Mouse (Mus musculus): ENCODE data around the gene Clk1.
A peak's percentile ranks its signal among the peaks of the same experiment; 100 is the strongest.
"Not testable (repeated sequence)": the region's sequence is repeated elsewhere in the genome, so short reads cannot be mapped to it uniquely, and the experiment has no call there.

The Clk1 gene

DNA sequence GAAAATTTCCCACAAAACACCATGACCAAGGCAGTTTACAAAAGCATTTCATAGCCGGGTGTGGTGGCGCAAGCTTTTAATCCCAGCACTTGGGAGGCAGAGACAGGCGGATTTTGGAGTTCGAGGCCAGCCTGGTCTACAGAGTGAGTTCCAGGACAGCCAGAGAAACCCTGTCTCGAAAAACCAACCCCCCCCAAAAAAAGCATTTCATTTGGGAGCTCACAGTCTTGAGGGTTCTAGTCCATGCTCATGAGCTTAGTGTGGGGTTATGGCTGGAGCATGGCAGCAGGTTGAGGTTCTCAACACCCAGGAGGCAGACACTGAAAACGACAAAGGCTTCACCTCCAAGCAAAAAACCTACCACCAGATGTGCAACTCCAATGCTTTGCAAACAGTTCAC is 15.7 kb downstream of the Clk1 start:
- no peak for DNase-seq (ENCODE audit: extremely low read depth, low read depth, low spot score)

DNA sequence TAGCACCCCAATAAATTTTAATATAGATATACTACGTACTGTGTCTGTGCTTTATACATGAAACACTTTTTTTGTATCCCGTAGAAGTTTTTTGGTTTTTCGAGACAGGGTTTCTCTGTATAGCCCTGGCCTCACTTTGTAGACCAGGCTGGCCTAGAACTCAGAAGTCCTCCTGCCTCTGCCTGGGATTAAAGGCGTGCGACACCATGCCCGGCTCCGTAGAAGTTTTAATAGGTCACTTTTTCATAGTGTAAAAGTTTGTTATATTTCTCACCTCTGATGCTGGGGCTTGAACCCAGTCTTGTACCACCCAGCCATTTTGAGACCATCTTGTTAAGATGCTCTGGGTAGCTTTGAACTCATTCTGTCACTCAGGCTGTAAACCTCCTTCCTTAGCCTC is 16.5 kb downstream of the Clk1 start:
- DNase-seq (ENCODE audit: extremely low read depth, low read depth, low spot score) = no peak

DNA sequence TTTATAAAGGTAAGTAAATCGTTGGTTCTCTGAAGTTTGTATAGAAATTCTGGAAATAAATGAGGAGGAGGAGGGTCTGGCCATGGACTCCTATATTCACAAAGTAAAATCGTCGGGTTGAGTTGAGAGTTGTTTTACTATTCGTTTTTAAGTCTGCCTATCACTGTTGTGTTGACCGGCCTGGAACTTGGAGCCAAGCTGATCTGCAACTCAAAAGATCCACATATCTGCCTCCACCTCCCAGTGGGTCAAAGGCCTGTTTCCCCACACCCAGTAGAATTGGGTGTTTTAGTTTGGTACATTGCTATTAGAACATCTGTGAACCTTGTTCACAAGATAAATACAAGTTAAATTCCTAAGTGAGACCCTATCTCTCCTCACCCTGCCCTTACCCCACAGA is 20.1 kb downstream of the Clk1 start:
- no peak for DNase-seq (ENCODE audit: extremely low read depth, low read depth, low spot score)

DNA sequence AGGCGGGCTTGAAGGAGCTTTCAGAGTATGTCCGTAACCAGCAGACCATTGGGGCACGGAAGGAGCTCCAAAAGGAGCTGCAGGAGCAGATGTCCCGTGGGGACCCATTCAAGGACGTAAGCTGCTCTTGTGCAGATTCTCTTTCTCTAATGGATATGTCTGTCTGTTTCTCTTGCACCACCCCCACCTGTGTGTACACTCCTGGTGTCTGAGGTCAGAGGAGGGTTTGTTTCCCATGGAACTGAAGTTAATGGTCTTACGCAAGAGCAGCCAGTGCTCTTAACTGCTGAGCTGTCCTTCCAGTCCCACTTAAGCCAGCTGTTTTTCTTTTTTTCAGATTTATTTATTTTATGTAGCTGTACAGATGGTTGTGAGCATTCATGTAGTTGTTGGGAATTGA is 22.5 kb downstream of the Clk1 start:
- peak; percentile 28 for DNase-seq (ENCODE audit: extremely low read depth, low read depth, low spot score)

DNA sequence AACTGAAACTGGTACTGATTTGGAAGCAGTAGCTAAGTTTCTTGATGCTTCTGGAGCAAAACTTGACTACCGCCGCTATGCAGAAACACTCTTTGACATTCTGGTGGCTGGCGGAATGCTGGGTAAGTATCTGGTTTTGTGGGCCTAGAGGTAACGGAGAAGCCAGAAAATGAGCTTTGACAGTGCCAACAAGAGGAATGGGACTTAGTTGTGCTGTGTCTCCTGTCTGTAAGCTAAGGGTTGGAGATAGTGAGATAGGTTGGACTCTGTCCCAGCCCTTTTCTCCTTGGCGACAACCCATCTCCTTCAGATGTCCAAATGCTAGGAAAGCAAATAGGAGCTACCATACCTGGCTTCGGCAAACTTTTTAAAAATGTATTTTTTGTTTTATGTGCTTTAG is 26.1 kb downstream of the Clk1 start:
- no peak for DNase-seq (ENCODE audit: extremely low read depth, low read depth, low spot score)

DNA sequence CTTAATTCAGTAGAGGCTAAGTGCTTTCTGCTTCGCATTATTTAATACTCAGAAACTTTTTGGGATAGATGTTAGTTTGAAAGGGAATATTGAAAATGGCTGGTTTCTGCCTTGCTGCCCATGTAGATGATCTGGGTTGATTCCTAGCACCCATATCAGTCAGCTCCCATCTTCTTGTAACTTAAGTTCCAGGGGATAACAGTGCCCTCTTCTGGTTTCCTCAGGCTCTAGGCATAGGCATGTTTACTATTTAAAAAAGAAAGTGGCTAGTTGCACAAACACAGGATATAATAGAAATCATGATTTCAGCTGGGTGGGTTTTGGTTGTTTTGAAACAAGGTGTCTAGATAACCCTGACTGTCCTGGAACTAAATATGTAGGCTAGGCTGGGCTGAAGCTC is 27.7 kb downstream of the Clk1 start:
- no peak for DNase-seq (ENCODE audit: extremely low read depth, low read depth, low spot score)

DNA sequence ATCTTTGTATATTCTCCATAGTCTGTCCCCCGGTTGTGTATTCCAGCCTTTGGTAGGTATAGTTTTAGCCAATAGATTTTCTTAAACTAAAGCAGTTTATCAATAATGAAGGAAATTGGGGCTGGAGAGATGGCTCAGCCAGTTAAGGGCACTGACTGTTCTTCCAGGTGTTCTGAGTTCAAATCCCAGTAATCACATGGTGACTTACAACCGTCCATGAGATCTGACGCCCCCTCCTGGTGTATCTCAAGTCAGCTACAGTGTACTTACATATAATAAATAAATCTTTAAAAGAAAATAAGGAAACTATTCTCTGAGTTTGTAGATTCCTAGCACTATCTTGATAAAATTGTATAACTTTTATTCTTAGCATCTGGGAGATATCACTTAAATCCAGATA is 28.5 kb downstream of the Clk1 start:
- DNase-seq (ENCODE audit: extremely low read depth, low read depth, low spot score) = no peak

DNA sequence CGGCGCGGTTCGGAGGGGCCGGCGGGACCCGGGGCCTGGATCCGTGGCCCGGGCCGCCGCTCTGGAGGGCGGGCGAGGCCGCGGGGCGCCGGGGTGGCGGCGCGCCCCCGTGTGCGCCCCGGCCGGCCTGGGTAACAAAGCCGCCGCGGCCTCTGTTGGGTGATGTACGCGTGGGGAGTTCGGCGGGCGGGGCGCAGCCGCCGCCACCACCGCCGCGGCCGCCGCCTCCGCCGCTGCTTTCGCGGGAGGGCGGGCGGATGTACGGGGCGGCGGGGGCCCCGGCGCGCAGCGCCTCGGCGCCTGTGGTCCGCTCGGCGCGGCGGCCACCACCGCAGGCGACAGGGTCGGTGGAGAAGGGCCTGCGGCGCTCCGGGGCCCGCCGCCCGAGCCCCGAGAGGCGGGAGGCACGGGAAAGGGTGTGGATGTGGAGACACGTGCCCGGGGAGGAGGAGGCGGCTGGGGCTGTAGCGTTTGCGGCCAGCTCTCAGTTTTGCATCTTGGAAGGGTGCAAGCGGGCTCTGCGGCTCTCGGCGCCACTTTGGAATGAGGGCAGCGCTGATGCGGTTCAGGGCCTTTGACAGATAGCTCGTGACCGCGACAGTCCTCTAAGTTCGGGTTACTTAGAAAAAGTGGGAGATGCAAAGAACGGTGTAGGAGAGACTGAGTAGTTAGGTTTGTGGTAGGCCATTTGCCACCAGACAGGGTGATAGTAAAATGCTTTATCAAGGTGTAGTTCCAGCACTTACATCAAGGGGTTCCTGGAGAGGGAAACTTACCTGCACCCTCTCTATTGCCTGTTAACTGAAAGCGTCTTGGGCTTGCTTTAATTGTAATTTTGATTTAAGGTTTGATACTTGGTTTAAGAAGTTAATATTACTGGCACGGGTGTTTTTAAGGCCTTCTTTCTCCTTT is 30.3 kb downstream of the Clk1 start:
- DNase-seq (ENCODE audit: extremely low read depth, low read depth, low spot score) = no peak

DNA sequence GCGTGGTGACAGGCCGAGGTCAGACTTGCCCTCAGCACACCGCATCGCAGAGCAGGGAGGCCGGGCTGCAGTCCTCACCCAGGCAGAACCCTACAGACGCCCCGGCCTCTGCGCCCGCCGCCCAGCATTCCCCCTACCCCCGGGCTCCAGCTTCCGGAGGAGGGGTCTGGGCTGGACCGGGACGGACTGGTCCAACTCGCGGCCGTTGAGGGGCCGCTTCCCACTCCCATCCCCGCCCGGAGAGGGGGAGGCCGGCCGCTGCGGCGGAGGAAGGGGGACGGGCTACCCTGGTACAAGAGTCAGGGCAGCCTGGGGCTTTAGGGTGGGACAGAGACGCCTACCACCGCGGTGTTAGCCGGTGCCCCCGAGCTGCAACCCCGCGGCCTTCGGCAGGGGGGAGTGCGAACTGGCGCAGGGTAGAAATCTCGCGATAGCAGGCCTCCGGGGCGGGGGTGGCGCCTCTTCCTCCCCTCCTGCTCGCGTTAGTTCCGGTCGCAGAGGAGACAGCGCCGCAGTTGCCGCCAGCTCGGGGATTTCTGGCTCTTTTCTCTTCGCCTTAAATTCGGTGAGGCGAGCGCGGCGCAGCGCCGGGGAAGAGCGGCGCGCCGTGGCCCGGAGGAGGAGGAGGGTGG is 31.1 kb downstream of the Clk1 start, which contains the start of gene Bzw1:
Gene Bzw1, plus strand, starts transcription at position 247 of the 632 bp plus-strand sequence.
- DNase-seq (ENCODE audit: extremely low read depth, low read depth, low spot score) = peak; percentile 19

DNA sequence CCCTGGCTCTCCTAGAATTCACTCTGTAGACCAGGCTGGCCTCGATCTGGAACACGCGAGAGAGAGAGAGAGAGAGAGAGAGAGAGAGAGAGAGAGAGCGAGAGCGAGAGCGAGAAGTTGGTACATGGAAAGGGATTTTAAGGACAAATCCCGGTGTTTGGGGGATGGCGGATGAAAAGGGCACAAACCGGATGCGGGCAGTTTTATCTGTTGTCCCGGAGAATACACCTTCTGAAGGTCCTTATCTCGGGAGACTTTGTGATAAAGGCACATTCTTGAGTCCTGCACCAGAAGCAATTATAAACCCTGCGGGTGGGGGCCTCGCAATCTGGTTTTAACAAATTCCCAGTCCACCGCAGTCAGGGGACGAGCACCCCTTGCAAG is 31.6 kb downstream of the Clk1 start:
- no peak for DNase-seq (ENCODE audit: extremely low read depth, low read depth, low spot score)

DNA sequence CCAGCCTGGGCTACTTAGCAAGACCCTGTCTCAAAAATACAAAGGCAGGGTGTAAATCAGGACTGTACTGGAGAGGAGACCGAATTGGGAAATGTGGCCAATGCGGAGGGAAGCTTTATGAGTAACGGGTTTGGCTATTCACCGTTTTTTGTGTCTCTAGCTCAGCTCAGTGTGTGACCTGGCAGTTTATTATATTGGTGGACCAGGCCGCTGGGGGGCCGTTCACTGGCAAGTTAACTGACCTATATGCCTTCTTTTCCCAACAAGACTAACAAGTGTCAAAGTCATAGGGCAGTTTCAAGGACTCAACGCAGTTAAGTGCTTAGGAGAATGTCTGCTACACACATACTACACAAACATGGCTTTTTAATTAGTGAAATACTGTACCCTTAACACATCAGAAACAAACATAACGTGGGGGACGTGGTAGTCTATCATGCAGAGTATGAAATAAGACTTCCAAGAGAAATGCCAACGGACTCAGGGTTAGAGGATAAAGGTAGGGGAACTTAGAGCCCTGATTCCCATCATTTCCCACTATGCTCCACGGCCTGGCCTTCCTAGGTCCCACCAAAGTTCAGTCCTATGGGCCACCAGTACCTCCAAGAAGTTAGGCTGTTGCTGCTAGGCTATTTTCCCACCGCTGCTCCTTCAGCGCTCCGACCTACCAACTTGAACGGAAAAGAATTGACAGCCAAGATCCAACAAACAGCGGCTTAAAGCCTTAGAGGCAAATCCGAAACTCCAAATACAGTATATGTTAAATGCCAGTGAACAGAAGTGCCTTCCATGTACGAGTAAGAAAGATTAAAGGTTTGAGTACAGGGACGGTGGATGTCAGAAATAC is 32.2 kb downstream of the Clk1 start:
- no peak for DNase-seq (ENCODE audit: extremely low read depth, low read depth, low spot score)

DNA sequence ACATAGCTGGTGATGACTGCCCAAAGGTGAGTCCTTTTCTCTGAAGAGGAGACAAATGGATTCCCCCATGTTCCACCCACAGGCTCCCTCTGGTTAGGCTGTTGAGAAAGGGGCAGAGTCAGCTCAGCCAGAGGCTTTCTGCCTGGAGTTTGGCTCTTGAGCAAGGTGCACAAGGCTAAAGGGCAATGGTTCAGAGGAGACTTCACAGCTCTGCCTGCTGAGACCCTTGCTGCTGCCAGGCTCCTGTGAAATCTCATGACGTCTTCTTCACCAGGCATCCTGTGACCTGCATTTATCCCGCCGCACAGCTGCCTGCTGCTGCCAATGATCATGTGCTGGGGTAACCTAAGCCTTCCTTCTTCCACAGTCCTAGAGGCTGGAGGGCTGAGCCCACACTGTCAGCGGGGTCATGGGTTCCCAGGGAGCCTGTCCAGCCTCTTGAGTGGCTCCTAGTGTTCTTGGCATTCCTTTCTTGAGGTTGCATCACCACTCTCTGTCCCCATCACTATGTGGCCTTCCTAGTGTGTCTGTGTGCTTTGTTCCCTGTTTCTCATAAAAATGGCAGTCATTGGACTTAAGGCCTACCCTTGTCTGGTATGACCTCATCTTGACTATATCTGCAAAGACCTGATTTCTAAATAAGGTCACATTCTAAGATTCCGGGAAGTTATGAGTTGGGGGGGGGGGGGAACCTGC is 41.1 kb downstream of the Clk1 start:
- no peak for DNase-seq (ENCODE audit: extremely low read depth, low read depth, low spot score)

DNA sequence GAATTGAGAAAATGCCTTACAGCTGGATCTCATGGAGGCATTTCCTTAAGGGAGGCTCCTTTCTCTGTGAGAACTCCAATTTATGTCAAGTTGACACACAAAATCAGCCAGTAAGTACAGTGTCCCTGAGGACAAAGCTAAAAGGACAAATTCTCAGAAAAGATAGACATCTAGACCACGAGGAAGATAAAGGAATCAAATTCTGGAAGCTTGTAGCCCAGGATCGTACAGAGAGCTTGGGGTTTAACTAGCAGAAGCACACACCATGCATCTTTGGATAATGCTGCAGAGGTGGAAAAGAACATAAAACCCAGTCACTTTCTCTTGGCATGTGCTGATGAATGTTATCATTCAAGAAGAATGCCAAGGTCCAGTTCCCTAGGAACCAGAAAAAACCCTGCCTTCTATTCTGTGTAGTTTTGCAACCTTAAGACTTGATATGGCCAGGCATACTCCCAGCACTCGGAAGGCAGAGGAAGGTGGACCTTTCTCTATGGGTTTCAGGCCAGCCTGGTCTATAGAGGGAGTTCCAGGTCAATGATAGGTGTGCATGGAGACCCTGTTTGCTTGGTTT is 48.2 kb downstream of the Clk1 start:
- DNase-seq (ENCODE audit: extremely low read depth, low read depth, low spot score) = no peak

DNA sequence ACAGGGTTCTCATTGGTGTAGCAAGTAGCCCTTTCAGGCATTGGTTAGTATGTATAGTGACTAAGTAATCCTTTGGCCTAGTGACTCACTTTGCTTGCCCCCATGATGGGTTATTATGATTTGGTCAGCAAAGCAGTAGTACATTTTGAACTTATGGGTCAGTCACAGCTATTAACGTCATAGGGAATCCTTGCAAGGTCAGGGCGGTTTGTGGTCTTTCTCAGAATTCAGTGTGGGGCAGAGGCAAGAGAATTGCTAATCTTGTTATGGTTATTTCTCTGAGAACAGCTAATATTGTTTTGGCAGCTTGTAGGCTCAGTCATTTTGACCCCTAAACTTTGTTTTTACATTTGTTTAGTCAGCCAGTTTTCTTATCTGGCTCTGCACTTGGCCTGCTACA is 49.6 kb downstream of the Clk1 start:
- not testable (repeated sequence) for DNase-seq (ENCODE audit: extremely low read depth, low read depth, low spot score)

DNA sequence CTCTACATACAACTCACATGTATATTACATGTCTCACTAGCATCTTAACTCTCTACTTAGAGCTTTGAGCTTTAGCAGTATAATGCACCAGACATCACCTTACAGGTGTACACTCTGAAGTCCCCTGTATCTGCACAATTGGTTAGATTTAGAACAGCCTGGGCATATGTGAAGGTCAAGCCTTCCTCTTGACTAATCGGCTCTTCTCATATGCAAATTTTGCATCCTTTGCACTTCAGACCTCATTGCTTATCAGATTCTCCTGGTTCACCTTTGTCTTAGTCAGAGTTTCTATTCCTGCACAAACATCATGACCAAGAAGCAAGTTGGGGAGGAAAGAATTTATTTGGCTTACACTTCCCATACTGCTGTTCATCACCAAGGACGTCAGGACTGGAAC is 54.1 kb downstream of the Clk1 start:
- DNase-seq (ENCODE audit: extremely low read depth, low read depth, low spot score) = no peak

DNA sequence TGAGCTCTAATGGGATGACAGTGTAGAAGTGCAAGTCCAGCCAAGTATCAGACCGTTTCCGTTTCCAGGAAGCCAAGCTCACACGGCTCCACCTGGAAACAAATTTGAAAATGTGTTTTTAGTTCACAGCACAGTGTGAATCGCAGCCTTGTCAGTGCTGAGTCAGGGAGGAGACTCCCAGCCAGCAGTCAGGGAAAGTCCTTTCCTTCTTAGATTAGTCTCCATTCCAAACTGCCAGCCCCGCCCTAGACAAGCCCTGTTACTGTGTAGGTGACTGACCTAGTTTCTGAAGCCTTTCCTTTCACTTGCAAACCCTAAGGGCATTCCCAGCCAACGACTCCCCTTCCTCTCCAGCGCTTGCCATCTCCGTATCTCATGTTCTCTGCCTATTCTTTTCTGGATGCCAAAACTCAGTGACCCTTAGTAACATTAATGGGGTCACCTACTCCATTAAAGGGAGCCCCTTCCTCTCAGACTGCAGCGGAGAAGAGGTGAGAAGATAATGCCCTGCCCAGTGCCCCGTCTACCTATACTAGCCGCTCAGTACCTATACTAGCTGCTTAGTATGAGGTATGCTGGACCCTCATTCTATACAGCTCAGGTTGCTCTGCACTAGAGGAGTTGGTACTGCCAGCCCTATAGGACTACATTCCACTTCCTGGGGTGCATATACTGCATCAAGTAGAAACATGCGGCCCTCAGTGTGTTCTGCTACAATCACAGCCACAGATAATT is 57.0 kb downstream of the Clk1 start:
- no peak for DNase-seq (ENCODE audit: extremely low read depth, low read depth, low spot score)

DNA sequence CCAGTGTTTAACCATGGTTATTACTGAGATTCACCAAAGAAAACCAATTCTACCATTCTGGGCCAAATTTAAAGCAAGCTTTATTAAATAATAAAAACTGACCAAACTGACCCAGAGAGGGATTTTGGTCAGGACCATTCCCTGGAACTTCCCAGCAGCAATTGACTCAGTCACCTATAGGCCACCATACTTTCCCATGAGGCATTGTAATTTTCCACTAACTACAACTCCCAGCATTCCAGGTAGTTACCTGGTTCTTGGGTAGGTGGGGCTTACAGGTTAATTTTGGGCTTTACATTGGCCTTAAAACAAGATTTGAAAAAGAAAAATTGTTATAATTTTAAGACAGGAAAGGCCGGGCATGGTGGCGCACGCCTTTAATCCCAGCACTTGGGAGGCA is 58.0 kb downstream of the Clk1 start:
- no peak for DNase-seq (ENCODE audit: extremely low read depth, low read depth, low spot score)

DNA sequence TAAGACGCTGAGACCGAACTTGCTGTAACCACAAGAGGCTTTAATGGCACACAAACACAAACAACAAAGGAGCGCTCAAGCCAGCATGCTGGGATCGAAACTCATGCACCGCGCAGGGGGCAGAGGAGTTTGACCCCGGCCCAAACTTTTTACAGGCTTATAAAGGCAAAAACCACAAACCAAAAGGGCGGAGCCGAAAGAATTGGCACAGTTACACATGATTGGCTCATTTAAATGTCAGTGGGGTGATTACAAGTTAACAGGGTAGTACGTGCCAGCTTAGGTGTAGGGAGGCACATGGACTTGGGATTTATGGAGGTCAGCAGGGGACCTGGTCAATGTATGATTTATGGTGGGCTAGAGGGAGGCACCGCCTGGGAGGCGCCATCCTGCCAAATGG is 59.3 kb downstream of the Clk1 start:
- no peak for DNase-seq (ENCODE audit: extremely low read depth, low read depth, low spot score)

DNA sequence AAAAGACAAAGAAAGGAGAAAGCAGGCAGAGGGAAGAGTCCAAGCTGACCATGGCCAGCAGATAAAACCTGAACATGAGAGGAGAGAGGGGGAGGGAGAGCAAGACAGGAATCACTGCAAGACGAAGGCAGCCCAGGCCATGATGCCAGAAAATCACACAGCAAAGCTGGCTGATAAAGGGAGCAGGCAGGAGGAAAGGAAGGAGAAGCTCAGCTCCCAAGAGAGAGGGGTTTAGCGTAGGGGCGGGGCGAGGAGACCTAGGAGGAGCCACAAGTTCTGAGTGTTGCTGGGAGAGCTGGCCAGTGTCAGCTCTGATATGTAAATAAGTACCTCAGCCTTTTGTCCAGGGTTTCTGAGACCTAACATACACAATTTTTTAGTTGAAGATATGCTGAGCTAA is 61.6 kb downstream of the Clk1 start:
- no peak for DNase-seq (ENCODE audit: extremely low read depth, low read depth, low spot score)
